Mouse (Mus musculus) intestine, embryonic 16.5 days (tissue): ENCODE measurements around the gene Skint8. TPM values are rescaled to one million over a fixed set of nuclear protein-coding genes. Genes with fewer than 3 reads are reported as not detected.
"Not testable (repeated sequence)": the region's sequence is repeated elsewhere in the genome, so short reads cannot be mapped to it uniquely, and the experiment has no call there.

Experiments used
- ATAC-seq: fragments of 200-750 bp; cut with Nextera tagmentation; 2 replicates; pipeline ENCODE4 v1.8.0; 2017; ENCODE audit warnings: moderate TSS enrichment, moderate library complexity
- H3K27ac ChIP-seq: fragments of 300-500 bp; sonication (generic); 2 replicates; pipeline ENCODE4 v1.5.1; 2014; ENCODE audit warnings: mild to moderate bottlenecking, low read length
- H3K27me3 ChIP-seq: fragments of 300-500 bp; sonication (generic); replicated peaks from 2 replicates; pipeline ENCODE4 v1.6.1; 2014; ENCODE audit warnings: low read length, control low read depth, mixed read lengths; ENCODE audit not compliant: control insufficient read depth, insufficient read depth
- H3K36me3 ChIP-seq: fragments of 300-500 bp; sonication (generic); 2 replicates; pipeline ENCODE4 v1.6.1; 2014; ENCODE audit warnings: low read length, control low read depth; ENCODE audit not compliant: control insufficient read depth, insufficient read depth
- H3K4me1 ChIP-seq: fragments of 300-500 bp; sonication (generic); 2 replicates; pipeline ENCODE4 v1.6.1; 2014; ENCODE audit warnings: low read length, control low read depth, mixed read lengths; ENCODE audit not compliant: control insufficient read depth, insufficient read depth
- H3K4me2 ChIP-seq: fragments of 300-500 bp; sonication (generic); 2 replicates; pipeline ENCODE4 v1.6.1; 2014; ENCODE audit warnings: low read depth, low read length, control low read depth
- H3K4me3 ChIP-seq: fragments of 300-500 bp; sonication (generic); 2 replicates; pipeline ENCODE4 v1.5.1; 2014; ENCODE audit warnings: mild to moderate bottlenecking, low read length
- H3K9ac ChIP-seq: fragments of 300-500 bp; sonication (generic); 2 replicates; pipeline ENCODE4 v1.6.1; 2014; ENCODE audit warnings: low read depth, low read length
- H3K9me3 ChIP-seq: fragments of 300-500 bp; sonication (generic); 2 replicates; pipeline ENCODE4 v1.6.1; 2016; ENCODE audit warnings: low read length, control low read depth; ENCODE audit not compliant: control insufficient read depth
- WGBS: fragments of 180-500 bp; shearing (Covaris S2); extraction: QIAGEN DNeasy Blood & Tissue Kit; methylation state at CpG from one replicate; pipeline ENCODE4 v1.1.7; 2014; 5-methylcytosine and 5-hydroxymethylcytosine counted together
- polyA plus RNA-seq: library from polyadenylated mRNA; unstranded; fragments of >200 nt; fragmentation: Nextera tagmentation; extraction: Ambion mirVana; gene quantifications from 2 replicates; pipeline ENCODE4 v1.2.1, GENCODE M21; 2015

Skint8 gene
- not detected in 2 replicates for polyA plus RNA-seq

DNA sequence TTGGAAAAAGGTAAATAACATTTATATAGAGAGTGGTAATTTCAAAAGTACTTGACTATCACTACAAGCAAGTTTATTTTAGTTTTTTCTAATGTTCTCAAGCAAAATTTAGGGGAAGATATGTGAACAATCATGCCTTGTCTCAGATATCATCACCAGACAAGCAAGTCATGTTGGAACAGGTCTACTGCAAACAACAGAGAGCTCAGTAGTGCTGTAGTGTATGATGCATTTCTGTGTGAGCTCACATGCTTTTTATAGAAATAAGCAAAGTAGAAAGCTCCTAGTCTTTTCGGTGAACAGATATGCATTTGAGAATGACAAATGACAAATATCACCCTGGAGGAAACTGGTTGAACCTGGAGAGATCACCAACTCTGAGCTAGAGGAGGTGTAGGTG is at the start of gene Skint8:
Gene Skint8 (plus strand): TSS at position 301 of the 400 bp plus-strand sequence.
- ATAC-seq = no peak
- Histone ChIP-seq H3K9ac (no peak within 1 kb of the TSS), H3K4me1 (no peaks in the 10 kb centered on the region), H3K4me2 (no peak within 1 kb of the TSS), H3K27ac (no peak within 1 kb of the TSS), H3K9me3 (no peaks in the 10 kb centered on the region), H3K36me3 (no peaks in the 10 kb centered on the region), H3K27me3 (no peaks in the 10 kb centered on the region), H3K4me3 (no peak within 1 kb of the TSS)
- WGBS = 86% methylated on average over 1 of the region's 1 CpGs

DNA sequence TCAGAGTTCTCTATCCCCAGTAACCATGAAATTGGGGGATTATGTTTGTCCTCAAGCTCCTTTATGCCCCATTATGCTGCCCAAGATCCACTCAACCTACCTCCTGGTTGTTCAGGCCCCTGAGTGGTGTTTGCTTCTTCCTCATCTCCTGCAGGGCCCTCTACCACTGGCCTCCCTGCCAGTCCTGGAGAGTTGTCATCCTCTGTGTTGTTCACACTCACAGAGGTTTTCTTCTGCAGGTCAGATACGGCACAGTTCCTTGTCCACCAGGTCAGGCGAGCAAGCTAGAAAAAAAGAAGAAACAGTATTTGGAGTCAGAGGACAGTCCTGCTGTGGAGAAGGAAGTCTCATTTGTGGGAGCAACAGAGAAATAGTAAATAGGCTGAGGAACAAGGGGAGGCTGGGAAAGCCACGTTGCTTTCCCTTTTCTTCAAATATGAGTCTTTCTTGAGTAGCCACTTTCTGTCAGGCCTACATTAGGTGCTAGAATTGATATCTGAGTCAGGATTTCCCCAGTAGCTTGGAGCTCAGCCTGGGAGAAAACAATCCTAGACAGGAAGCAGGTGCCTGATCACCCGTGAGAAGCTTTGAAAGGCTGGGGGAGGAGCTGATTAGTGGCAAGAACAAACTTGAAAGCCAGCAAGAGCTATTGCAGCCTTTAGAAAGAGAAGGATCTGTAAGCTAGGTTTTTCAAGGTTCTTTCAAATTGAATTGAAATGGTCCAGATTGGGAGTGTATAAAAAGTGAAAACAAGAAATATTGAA is 38.9 kb upstream of the Skint8 start:
- H3K27me3 ChIP-seq = no peaks in the 10 kb centered on the region

DNA sequence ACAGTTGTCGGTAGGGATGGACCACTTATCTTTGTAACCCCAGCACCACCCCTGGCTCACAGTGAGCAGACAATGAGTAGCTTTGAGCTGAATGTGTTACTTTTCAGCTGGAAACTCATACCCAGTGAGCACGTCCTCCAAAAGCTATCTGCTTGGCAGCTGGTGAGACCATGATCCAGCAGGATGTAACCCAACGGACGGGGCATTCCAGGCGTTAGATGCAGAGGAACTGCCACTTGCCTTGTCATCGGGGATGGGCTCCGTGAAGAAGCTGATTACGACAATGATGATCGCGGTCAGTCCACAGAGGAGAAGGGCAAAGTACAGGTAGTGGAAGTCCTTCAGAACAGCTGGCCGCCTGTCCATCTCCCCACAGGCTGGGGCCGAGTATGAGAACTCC is 35.6 kb upstream of the Skint8 start:
- Histone ChIP-seq H3K9me3 (no peaks in the 10 kb centered on the region), H3K4me1 (peaks cover 4% of the 10 kb centered on the region; the same call in 1 of the 2 replicates), H3K36me3 (no peaks in the 10 kb centered on the region), H3K27me3 (no peaks in the 10 kb centered on the region), H3K4me3 (no peak overlapping the region), H3K27ac (no peak overlapping the region), H3K4me2 (no peak overlapping the region), H3K9ac (no peak overlapping the region)
- 85% methylated on average over 12 of the region's 12 CpGs for WGBS
- no peak for ATAC-seq

More for the DNA sequence above, 38.9 kb upstream of the Skint8 start:
- Histone ChIP-seq H3K9me3 (no peaks in the 10 kb centered on the region), H3K4me2 (no peak overlapping the region), H3K27ac (no peak overlapping the region), H3K36me3 (no peaks in the 10 kb centered on the region), H3K4me3 (no peak overlapping the region), H3K9ac (no peak overlapping the region), H3K4me1 (no peaks in the 10 kb centered on the region)
- ATAC-seq = no peak
- WGBS = 49% methylated on average over 4 of the region's 4 CpGs

DNA sequence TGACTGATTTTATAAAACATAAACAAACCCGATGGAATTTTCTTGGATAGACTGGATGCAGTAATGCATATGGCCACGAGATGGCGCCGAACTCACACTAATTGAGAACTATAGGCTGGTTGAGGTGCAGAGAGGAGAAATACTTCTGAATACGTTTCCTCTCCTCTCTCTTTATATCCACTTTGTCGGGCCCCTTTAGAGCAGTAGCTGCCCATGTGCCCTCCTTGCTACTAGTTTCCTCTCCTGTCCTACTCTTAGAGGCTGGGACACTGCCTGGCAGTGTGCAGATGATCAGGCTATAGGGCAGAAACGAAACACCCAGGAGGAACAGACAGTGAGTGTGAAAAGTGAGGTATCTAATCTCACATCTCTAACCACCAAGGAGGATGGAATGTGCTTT is 33.2 kb upstream of the Skint8 start:
- no peaks in the 10 kb centered on the region for H3K27me3 ChIP-seq
- 8% methylated on average over 7 of the region's 7 CpGs for WGBS
- H3K4me3 ChIP-seq = no peak overlapping the region
- no peaks in the 10 kb centered on the region for H3K36me3 ChIP-seq
- H3K9ac ChIP-seq = no peak overlapping the region
- H3K4me2 ChIP-seq = peak overlapping the region; percentile 37
- H3K27ac ChIP-seq = no peak overlapping the region
- ATAC-seq = peak; percentile 71; the same call in 1 of the 2 replicates
- H3K9me3 ChIP-seq = no peaks in the 10 kb centered on the region
- H3K4me1 ChIP-seq = peaks cover 4% of the 10 kb centered on the region; the same call in 1 of the 2 replicates

DNA sequence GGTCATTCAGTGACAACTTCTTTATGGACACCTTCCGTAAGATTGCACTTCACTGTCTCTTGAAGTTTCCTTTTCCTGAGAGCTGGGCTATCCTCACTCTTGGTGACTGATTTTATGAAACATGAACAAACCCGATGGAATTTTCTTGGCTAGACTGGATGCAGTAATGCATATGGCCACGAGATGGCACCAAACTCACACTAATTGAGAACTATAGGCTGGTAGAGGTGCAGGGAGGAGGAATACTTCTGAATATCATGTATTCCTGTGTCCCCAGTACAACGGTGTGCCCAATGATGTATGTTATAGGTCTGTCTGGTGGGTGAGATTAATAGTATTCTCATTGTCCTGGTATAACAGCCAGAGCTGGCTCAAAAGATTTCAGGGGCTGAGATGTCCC is 32.6 kb upstream of the Skint8 start:
- 13% methylated on average over 4 of the region's 4 CpGs for WGBS
- H3K27me3 ChIP-seq = no peaks in the 10 kb centered on the region
- no peaks in the 10 kb centered on the region for H3K36me3 ChIP-seq
- no peak overlapping the region for H3K9ac ChIP-seq
- no peaks in the 10 kb centered on the region for H3K9me3 ChIP-seq
- H3K4me1 ChIP-seq = peaks cover 4% of the 10 kb centered on the region; the same call in 1 of the 2 replicates
- no peak overlapping the region for H3K27ac ChIP-seq
- H3K4me2 ChIP-seq = no peak overlapping the region
- no peak overlapping the region for H3K4me3 ChIP-seq
- peak; percentile 78 for ATAC-seq

DNA sequence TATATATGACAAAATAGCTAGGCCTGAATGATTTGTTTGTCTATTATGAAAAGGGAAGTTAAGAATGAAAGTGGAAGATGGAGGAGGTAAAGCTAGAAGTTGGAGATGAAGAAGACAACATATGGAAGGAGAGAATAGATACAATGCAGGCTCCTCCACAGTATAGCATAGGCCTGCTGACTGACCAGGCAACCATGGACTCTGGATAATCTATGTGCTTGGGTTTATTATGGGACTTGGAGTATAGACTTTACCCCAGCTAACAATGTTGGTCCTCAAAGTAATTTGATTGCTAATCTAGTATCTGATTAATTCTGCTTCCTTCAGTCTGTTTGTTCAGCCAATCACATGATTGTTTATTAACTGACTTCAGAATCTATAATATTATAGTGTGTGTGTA is 27.1 kb upstream of the Skint8 start:
- Histone ChIP-seq H3K27ac (no peak overlapping the region), H3K4me1 (no peaks in the 10 kb centered on the region), H3K9ac (no peak overlapping the region), H3K4me2 (no peak overlapping the region), H3K27me3 (no peaks in the 10 kb centered on the region), H3K36me3 (no peaks in the 10 kb centered on the region), H3K9me3 (no peaks in the 10 kb centered on the region), H3K4me3 (no peak overlapping the region)
- peak; percentile 76 for ATAC-seq

DNA sequence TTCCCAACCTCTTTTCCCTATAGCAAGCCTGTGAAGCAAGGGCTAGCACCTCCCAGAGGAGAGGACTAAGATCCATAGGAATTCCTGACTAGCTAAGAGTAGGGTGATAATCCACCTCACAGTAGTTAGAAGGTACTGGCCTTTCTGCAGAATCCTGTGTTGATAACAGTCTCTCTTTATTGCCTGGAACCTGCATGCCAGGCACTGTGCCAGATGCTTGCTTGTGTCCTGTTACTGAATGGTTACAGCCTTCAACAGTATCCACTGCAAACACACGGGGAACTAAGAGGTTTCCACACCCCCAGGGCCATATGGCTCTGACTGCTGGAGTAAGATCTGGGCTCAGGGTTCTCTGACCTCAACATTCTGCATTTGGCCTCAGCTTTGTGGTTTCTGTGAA is 21.4 kb upstream of the Skint8 start:
- 14% methylated on average over 1 of the region's 1 CpGs for WGBS
- peak; percentile 48; the same call in 1 of the 2 replicates for ATAC-seq
- peak overlapping the region; percentile 11; the same call in 1 of the 2 replicates for H3K27ac ChIP-seq
- no peak overlapping the region for H3K4me3 ChIP-seq
- no peaks in the 10 kb centered on the region for H3K36me3 ChIP-seq
- no peaks in the 10 kb centered on the region for H3K9me3 ChIP-seq
- no peak overlapping the region for H3K4me2 ChIP-seq
- no peak overlapping the region for H3K9ac ChIP-seq
- H3K27me3 ChIP-seq = no peaks in the 10 kb centered on the region
- no peaks in the 10 kb centered on the region for H3K4me1 ChIP-seq

DNA sequence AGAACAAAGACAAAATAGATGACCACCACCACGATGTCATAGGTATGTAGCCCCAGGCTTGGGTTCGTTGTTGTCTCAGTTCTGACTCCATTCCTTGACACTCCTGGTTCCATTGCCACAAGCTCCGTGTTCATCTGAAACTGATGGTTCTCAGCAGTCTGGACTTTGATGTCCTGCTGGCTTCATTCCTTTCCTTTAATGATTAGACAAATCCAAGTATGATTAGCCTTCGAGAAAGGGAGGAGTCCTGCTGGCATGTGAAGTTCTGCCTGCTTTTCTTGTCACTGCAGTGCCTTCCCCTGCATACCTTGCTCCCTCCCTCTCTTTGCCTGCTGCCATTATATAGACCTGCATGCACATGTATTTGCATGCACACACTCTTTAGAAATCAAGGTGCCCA is 20.6 kb upstream of the Skint8 start:
- Histone ChIP-seq H3K4me1 (no peaks in the 10 kb centered on the region), H3K4me3 (no peak overlapping the region; the same call in 1 of the 2 replicates), H3K36me3 (no peaks in the 10 kb centered on the region), H3K9ac (no peak overlapping the region), H3K27me3 (no peaks in the 10 kb centered on the region), H3K27ac (0 out of 2 replicates have a peak overlapping the region, but pooled peaks have one; percentile 36), H3K9me3 (no peaks in the 10 kb centered on the region), H3K4me2 (no peak overlapping the region)
- 64% methylated on average over 4 of the region's 4 CpGs for WGBS
- peak; percentile 84 for ATAC-seq

DNA sequence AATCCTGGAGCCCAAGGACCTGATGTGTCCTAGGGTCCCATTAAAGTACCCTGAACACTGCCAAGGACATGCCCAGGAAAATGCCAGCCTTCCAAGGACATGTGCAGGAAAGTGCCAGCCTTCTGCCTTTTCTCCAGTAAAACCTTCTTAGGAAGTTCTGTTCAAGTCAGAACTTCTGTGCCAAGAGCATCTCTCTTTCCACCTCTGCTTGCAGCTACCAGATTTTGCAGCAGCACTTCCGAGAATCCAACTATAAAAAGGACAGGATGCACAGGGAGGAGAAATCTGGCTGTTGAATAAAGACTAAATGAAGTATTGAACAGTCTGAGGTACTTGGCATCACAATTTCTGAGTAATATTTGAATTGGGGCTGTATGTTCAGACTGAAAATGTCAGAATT is 18.7 kb upstream of the Skint8 start:
- WGBS = 87% methylated on average over 1 of the region's 1 CpGs
- H3K4me1 ChIP-seq, H3K27ac ChIP-seq, H3K27me3 ChIP-seq, H3K9ac ChIP-seq, H3K9me3 ChIP-seq, ATAC-seq, H3K4me3 ChIP-seq, H3K4me2 ChIP-seq, H3K36me3 ChIP-seq: not testable (repeated sequence)
